ENCODE assay signal across 8 mouse cellular contexts in genomic region chr6:129088161-129088560, GRCm38 (mm10). TPM values are rescaled to one million over a fixed set of nuclear protein-coding genes. Genes with fewer than 3 reads are reported as not detected.
DNase-seq lines count a peak whose midpoint lies in the region; ATAC-seq and TF ChIP-seq lines count a peak whose summit lies in the region.
"Had no signal": no experiment of that assay in that cellular context is flagged by ENCODE, and none has a peak within 500 bp of the region (broad histone marks: within the 10 kb centered on the region; RNA-seq: fewer than 3 reads in every experiment).

No protein-coding gene starts in this region.

- no peak for TF ChIP-seq CTCF in kidney, adult 2 months (conservative IDR thresholded peaks at IDR 0.05; ENCODE audit: insufficient read depth, insufficient read length, low read depth, low read length)

- H3K36me3 ChIP-seq in kidney, adult 2 months (ENCODE audit: control insufficient read depth, insufficient read depth, low read length), result no peaks in the 10 kb centered on the region
- no peaks in the 10 kb centered on the region for H3K36me3 ChIP-seq in kidney, embryonic 14.5 days (ENCODE audit: control insufficient read depth, insufficient read depth, low read length)
- H3K36me3 ChIP-seq: heart, embryonic 15.5 days had no signal

- no peak overlapping the region for H3K4me3 ChIP-seq in kidney, adult 2 months (ENCODE audit: insufficient read depth, low read depth, low read length)
- no peak overlapping the region for H3K4me3 ChIP-seq in kidney, embryonic 14.5 days (ENCODE audit: low read length)
- H3K4me3 ChIP-seq: heart, embryonic 15.5 days had no signal

- no peaks in the 10 kb centered on the region for H3K4me1 ChIP-seq in kidney, adult 2 months (ENCODE audit: control insufficient read depth, insufficient read depth, low read length)
- H3K4me1 ChIP-seq in kidney, embryonic 14.5 days (ENCODE audit: control insufficient read depth, insufficient read depth, low read length), result no peaks in the 10 kb centered on the region
- H3K4me1 ChIP-seq: heart, embryonic 15.5 days had no signal

- no peaks in the 10 kb centered on the region for H3K27me3 ChIP-seq in kidney, adult 2 months (replicated peaks; ENCODE audit: control insufficient read depth, insufficient read depth, low read length)
- H3K27me3 ChIP-seq in kidney, embryonic 14.5 days (ENCODE audit: control insufficient read depth, insufficient read depth, low read length), result no peaks in the 10 kb centered on the region
- H3K27me3 ChIP-seq: heart, embryonic 15.5 days had no signal

- no peaks in the 10 kb centered on the region for H3K9me3 ChIP-seq in kidney, embryonic 14.5 days (ENCODE audit: control insufficient read depth, low read length)

- no peak for TF ChIP-seq POLR2A in kidney, adult 2 months (IDR thresholded peaks at IDR 0.05; ENCODE audit: low read depth, low read length)

- no peak overlapping the region for H3K4me2 ChIP-seq in kidney, embryonic 14.5 days (replicated peaks; ENCODE audit: low read depth, low read length)
- H3K4me2 ChIP-seq: heart, embryonic 15.5 days had no signal

- ATAC-seq in kidney, embryonic 14.5 days (ENCODE audit: low FRiP score, low TSS enrichment), result no peak
- peak; percentile 43 for ATAC-seq in activated CD4-positive, CD25-positive, alpha-beta regulatory T cell, adult 4 months
- peak; percentile 39 for ATAC-seq in megakaryocyte progenitor cell, adult 5-6 weeks (replicated peaks; ENCODE audit: poor library complexity)

- 74% methylated on average over 1 of the region's 1 CpGs for WGBS in kidney, adult 2 months
- 91% methylated on average over 1 of the region's 1 CpGs for WGBS in kidney, embryonic 14.5 days

- H3K27ac ChIP-seq in kidney, adult 2 months (ENCODE audit: insufficient read depth, low read depth, low read length), result no peak overlapping the region
- no peak overlapping the region for H3K27ac ChIP-seq in kidney, embryonic 14.5 days (ENCODE audit: low read depth, low read length)
- H3K27ac ChIP-seq: heart, embryonic 15.5 days had no signal

- H3K9ac ChIP-seq in kidney, embryonic 14.5 days (ENCODE audit: low read depth, low read length), result no peak overlapping the region
- H3K9ac ChIP-seq: heart, embryonic 15.5 days had no signal

- DNase-seq in kidney, adult 2 months, result peak; percentile 72
- peak; percentile 7 to 46 for DNase-seq in CD8-positive naive resting alpha-beta T cell, adult 2 months (ENCODE audit: low read depth in 2 of 2, low spot score in 2 of 2)
- DNase-seq in frontal cortex, postnatal 14 days (ENCODE audit: low spot score in 2 of 2), result no peak
- no peak for DNase-seq in MN1 (ENCODE audit: low spot score)

RNA-seq across cellular contexts. Expression of gene Clec2e, which starts 12.6 kb away (rescaled TPM):
- 0.05 TPM in 1 of 2 replicates, not detected in the other for polyA plus RNA-seq in kidney, adult 2 months (2012; rRNA removed)
- not detected in 2 replicates for polyA plus RNA-seq in kidney, embryonic 14.5 days (2014; fragmentation: Nextera tagmentation; extraction: Ambion mirVana)
- polyA plus RNA-seq in activated CD4-positive, CD25-positive, alpha-beta regulatory T cell, adult 4 months (2017; shearing (Covaris generic)), result not detected
- not detected in 2 replicates for total RNA-seq in megakaryocyte progenitor cell, adult 5-6 weeks (2015)
- total RNA-seq in megakaryocyte progenitor cell, adult 5-6 weeks (2017), result 0.14 TPM in 1 of 2 replicates, not detected in the other
- polyA plus RNA-seq: heart, embryonic 15.5 days had no signal

RNA-seq across cellular contexts. Expression of gene Klrb1f, which starts 42.5 kb away (rescaled TPM):
- polyA plus RNA-seq in kidney, adult 2 months (2012; rRNA removed), result 0.16 and 0.65 TPM in 2 replicates
- polyA plus RNA-seq in kidney, embryonic 14.5 days (2014; fragmentation: Nextera tagmentation; extraction: Ambion mirVana), result 0.28 TPM in 1 of 2 replicates, not detected in the other
- 1 to 10 TPM; 4.8 to 5.5 TPM for polyA plus RNA-seq in activated CD4-positive, CD25-positive, alpha-beta regulatory T cell, adult 4 months (2017; shearing (Covaris generic))
- 32.0 and 35.4 TPM in 2 replicates for total RNA-seq in megakaryocyte progenitor cell, adult 5-6 weeks (2015)
- 16.3 and 23.6 TPM in 2 replicates for total RNA-seq in megakaryocyte progenitor cell, adult 5-6 weeks (2017)

Comparison
In these comparisons a context has a peak if more than half of its experiments do, and no peak if none do; other contexts are left out.
1. DNase-seq: peak in kidney, adult 2 months (single experiment) and CD8-positive naive resting alpha-beta T cell, adult 2 months (2 of 2); none in frontal cortex, postnatal 14 days (0 of 2) and MN1 (single experiment).